Mouse (Mus musculus): Measurements from ENCODE around the gene Snd1. TPM values are rescaled to one million over a fixed set of nuclear protein-coding genes. Genes with fewer than 3 reads are reported as not detected.

Gene Snd1
- total and polyA plus RNA-seq, 3 experiments: 97.4 to 153 (median 109) TPM

DNA sequence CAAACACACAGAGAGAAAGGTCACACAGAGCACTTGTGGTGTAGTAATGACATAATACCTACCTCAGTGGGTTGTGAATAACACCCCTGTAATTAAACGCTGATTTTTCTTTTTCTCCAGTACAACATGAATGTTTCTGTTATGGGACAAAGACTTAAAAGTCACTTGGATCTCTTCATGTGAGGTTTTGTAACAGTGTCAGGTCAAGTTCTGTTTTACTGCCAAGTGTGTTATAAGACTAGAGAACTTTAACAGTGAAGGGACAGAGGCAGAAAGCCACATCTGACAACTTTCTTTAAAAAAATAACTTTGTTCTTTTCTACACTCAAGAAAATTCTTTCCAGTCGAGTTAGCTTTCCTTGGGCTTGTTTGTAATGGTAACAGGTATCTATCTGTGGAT, 97.0 kb downstream of the Snd1 start:
- no peaks in the 10 kb centered on the region for H3K27me3 ChIP-seq (ENCODE audit: insufficient read depth, low read length)
- 0 out of 2 replicates have a peak, but pooled peaks cover 4% of the 10 kb centered on the region for H3K4me1 ChIP-seq (ENCODE audit: insufficient read depth, low read depth, low read length)
- TF ChIP-seq CTCF (IDR thresholded peaks at IDR 0.05; ENCODE audit: low read depth, low read length) (no peak), TAL1 (conservative IDR thresholded peaks at IDR 0.05; ENCODE audit: low read depth, low read length) (no peak), GATA2 (IDR thresholded peaks at IDR 0.05; ENCODE audit: borderline replicate concordance, low read depth, low read length) (no peak), GATA1 (IDR thresholded peaks at IDR 0.05; ENCODE audit: borderline replicate concordance, low read length) (no peak), POLR2AphosphoS5 (IDR thresholded peaks at IDR 0.05; ENCODE audit: insufficient replicate concordance, low read depth, low read length) (no peak)
- ATAC-seq (ENCODE audit: extremely low read depth, insufficient number of reproducible peaks, low FRiP score, poor library complexity, severe bottlenecking) (no peak), DNase-seq (ENCODE audit: low spot score) (no peak)
- H3K4me3 ChIP-seq (ENCODE audit: low read depth, low read length): no peak overlapping the region
- no peaks in the 10 kb centered on the region for H3K9me3 ChIP-seq (replicated peaks)
- peaks cover 76% of the 10 kb centered on the region for H3K36me3 ChIP-seq (replicated peaks)

DNA sequence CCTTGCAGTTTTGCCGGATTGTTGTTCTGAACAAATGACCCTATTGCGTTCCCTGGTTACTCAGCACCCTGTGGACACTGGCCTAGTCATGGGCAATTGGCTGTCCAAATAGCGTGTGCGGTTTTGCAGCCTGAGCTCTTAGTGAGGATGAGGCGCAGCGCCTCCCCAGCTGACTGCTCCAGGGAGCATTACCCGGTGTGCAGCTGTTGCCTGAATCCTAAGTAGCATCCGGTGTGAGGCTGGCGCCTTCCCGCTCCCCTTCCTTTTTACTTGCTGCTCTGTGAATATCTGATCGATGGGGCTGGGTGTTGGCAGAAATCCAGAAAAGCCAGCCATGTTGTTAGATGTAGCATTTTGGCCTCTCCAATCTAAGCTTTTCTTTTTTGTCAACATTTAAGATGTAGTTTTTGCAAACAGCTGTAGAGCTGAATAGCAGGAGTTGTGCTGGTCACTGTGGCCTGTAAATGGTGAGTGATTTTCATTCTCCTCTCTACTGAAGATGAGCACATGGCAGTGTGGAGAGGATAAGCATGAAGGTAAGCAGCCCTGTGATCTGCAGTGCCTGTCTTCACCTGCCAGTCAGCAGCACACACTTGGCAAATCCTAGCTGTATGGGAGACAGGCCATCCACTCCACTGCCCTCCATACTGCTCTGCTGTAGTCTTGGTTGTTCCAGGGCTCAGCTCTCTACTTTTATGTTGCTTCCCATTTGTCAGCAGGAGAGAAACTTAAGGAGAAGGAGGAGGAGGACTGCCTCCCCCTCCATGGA, 98.2 kb downstream of the Snd1 start:
- H3K36me3 ChIP-seq (replicated peaks): peaks cover 67% of the 10 kb centered on the region
- TF ChIP-seq GATA1 (IDR thresholded peaks at IDR 0.05; ENCODE audit: borderline replicate concordance, low read length) (no peak), TAL1 (conservative IDR thresholded peaks at IDR 0.05; ENCODE audit: low read depth, low read length) (no peak), POLR2AphosphoS5 (IDR thresholded peaks at IDR 0.05; ENCODE audit: insufficient replicate concordance, low read depth, low read length) (no peak), GATA2 (IDR thresholded peaks at IDR 0.05; ENCODE audit: borderline replicate concordance, low read depth, low read length) (no peak), CTCF (IDR thresholded peaks at IDR 0.05; ENCODE audit: low read depth, low read length) (no peak)

DNA sequence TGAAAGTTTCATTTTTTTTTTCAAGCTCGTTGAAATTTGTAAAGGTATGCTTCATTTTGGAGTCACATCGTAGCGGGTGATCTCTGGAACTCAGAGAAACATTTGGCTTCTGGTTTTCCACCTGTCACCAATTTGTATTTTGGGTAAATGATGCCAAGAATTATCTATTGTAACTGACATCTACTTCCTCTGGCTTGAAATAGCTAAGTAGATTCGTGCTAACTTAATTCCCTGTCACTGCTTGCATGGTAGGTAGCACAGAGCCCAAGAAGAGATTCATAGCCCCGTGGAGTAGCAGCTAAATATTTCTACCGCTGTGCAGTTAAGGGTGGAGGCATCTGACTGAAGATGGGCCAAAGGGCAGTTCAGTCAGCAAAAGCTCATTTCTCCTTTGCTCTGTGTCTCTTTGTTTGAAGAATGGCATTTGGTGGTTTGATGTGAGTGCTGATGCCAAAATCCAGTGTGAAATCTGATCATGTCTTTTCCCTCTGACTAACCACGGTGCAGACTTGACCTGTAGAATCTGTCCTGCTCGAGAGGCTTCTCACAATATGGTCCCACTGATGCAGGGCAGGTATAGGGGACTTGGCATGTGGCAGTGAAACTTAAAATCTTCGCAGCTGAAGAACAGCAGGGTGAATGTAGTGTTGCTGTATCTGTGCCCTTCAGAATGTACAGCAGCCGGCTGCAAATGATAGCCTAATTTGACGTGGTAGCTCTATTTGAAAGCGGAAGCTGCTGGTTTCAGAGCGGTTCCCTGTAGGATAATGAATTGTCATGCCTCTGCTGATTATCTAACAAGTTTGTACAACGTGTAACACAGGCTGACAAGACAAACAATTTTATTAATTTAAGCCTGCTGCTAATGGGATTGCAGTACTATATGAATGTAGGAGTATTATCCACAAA, 101.7 kb downstream of the Snd1 start:
- Histone ChIP-seq H3K27me3 (ENCODE audit: insufficient read depth, low read length) (no peaks in the 10 kb centered on the region), H3K4me1 (ENCODE audit: insufficient read depth, low read depth, low read length) (0 out of 2 replicates have a peak, but pooled peaks cover 2% of the 10 kb centered on the region), H3K4me3 (ENCODE audit: low read depth, low read length) (no peak overlapping the region), H3K9me3 (replicated peaks) (no peaks in the 10 kb centered on the region), H3K36me3 (replicated peaks) (peaks cover 51% of the 10 kb centered on the region)
- DNase-seq (ENCODE audit: low spot score): no peak
- TF ChIP-seq GATA1 (IDR thresholded peaks at IDR 0.05; ENCODE audit: borderline replicate concordance, low read length): no peak
- TF ChIP-seq CTCF (IDR thresholded peaks at IDR 0.05; ENCODE audit: low read depth, low read length): no peak
- no peak for TF ChIP-seq POLR2AphosphoS5 (IDR thresholded peaks at IDR 0.05; ENCODE audit: insufficient replicate concordance, low read depth, low read length)
- TF ChIP-seq TAL1 (conservative IDR thresholded peaks at IDR 0.05; ENCODE audit: low read depth, low read length): no peak
- TF ChIP-seq GATA2 (IDR thresholded peaks at IDR 0.05; ENCODE audit: borderline replicate concordance, low read depth, low read length): no peak
- no peak for ATAC-seq (ENCODE audit: extremely low read depth, insufficient number of reproducible peaks, low FRiP score, poor library complexity, severe bottlenecking)

More for the DNA sequence above, 98.2 kb downstream of the Snd1 start:
- 0 out of 2 replicates have a peak, but pooled peaks cover under 1% of the 10 kb centered on the region for H3K4me1 ChIP-seq (ENCODE audit: insufficient read depth, low read depth, low read length)
- ATAC-seq (ENCODE audit: extremely low read depth, insufficient number of reproducible peaks, low FRiP score, poor library complexity, severe bottlenecking) (no peak), DNase-seq (ENCODE audit: low spot score) (no peak)
- H3K9me3 ChIP-seq (replicated peaks): no peaks in the 10 kb centered on the region
- no peak overlapping the region for H3K4me3 ChIP-seq (ENCODE audit: low read depth, low read length)
- no peaks in the 10 kb centered on the region for H3K27me3 ChIP-seq (ENCODE audit: insufficient read depth, low read length)

- H3K36me3 ChIP-seq (replicated peaks): peaks cover 38% of the 10 kb centered on the region
- no peaks in the 10 kb centered on the region for H3K9me3 ChIP-seq (replicated peaks)
- DNase-seq (ENCODE audit: low spot score): no peak
- H3K4me3 ChIP-seq (ENCODE audit: low read depth, low read length): no peak overlapping the region
- no peak for TF ChIP-seq GATA2 (IDR thresholded peaks at IDR 0.05; ENCODE audit: borderline replicate concordance, low read depth, low read length)
- no peak for TF ChIP-seq POLR2AphosphoS5 (IDR thresholded peaks at IDR 0.05; ENCODE audit: insufficient replicate concordance, low read depth, low read length)
- TF ChIP-seq TAL1 (conservative IDR thresholded peaks at IDR 0.05; ENCODE audit: low read depth, low read length): no peak
- no peak for TF ChIP-seq GATA1 (IDR thresholded peaks at IDR 0.05; ENCODE audit: borderline replicate concordance, low read length)
- no peak for TF ChIP-seq CTCF (IDR thresholded peaks at IDR 0.05; ENCODE audit: low read depth, low read length)
- H3K4me1 ChIP-seq (ENCODE audit: insufficient read depth, low read depth, low read length): 0 out of 2 replicates have a peak, but pooled peaks cover 2% of the 10 kb centered on the region
- ATAC-seq (ENCODE audit: extremely low read depth, insufficient number of reproducible peaks, low FRiP score, poor library complexity, severe bottlenecking): no peak
- no peaks in the 10 kb centered on the region for H3K27me3 ChIP-seq (ENCODE audit: insufficient read depth, low read length)
Measured at GRCm38 (mm10) chr6:28582847-28583246, 107.9 kb downstream of the Snd1 start.

DNA sequence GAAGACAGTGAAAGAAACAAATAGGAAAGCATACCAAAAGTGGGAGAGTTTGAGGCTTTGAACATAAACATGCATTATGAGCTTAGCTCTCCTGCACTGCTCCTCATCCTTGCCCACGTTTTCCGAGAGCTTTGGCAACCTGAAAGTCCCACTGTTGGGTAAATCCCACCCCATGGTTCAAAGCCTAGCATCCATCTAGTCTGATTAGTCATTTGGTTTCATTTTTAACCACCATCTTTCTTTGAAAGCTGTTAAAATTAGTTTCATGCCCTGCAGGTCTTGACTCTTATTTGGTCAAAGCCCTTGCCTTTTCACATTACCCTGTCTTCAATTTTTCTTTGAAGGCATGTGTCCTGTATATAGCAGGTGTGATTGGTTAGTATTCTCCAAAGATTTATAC, 108.5 kb downstream of the Snd1 start:
- H3K4me3 ChIP-seq (ENCODE audit: low read depth, low read length): no peak overlapping the region
- ATAC-seq (ENCODE audit: extremely low read depth, insufficient number of reproducible peaks, low FRiP score, poor library complexity, severe bottlenecking) (no peak), DNase-seq (ENCODE audit: low spot score) (no peak)
- H3K36me3 ChIP-seq (replicated peaks): peaks cover 38% of the 10 kb centered on the region
- no peak for TF ChIP-seq GATA1 (IDR thresholded peaks at IDR 0.05; ENCODE audit: borderline replicate concordance, low read length)
- no peak for TF ChIP-seq POLR2AphosphoS5 (IDR thresholded peaks at IDR 0.05; ENCODE audit: insufficient replicate concordance, low read depth, low read length)
- TF ChIP-seq TAL1 (conservative IDR thresholded peaks at IDR 0.05; ENCODE audit: low read depth, low read length): no peak
- no peak for TF ChIP-seq GATA2 (IDR thresholded peaks at IDR 0.05; ENCODE audit: borderline replicate concordance, low read depth, low read length)
- TF ChIP-seq CTCF (IDR thresholded peaks at IDR 0.05; ENCODE audit: low read depth, low read length): no peak
- no peaks in the 10 kb centered on the region for H3K27me3 ChIP-seq (ENCODE audit: insufficient read depth, low read length)
- H3K4me1 ChIP-seq (ENCODE audit: insufficient read depth, low read depth, low read length): 0 out of 2 replicates have a peak, but pooled peaks cover under 1% of the 10 kb centered on the region
- no peaks in the 10 kb centered on the region for H3K9me3 ChIP-seq (replicated peaks)

Measured in G1E (cell line).